Mouse (Mus musculus) CD4-positive, CD25-positive, alpha-beta regulatory T cell, adult 9 weeks (primary cell): Measurements from ENCODE around the gene Zfp830. TPM values are rescaled to one million over a fixed set of nuclear protein-coding genes. Genes with fewer than 3 reads are reported as not detected.

Source experiments
- polyA plus RNA-seq: library from polyadenylated mRNA; unstranded; fragments of 100-300 nt; shearing (Covaris generic); gene quantifications from one replicate; pipeline ENCODE4 v1.2.1, GENCODE M21; 2017

Gene Zfp830
- 42.0 TPM for polyA plus RNA-seq

GRCm38 (mm10) chr11:82763742-82764437 is at the start of gene Zfp830, which contains the start of gene Cct6b:
Gene Zfp830, plus strand, starts transcription at chr11:82764345.
Gene Cct6b, minus strand, starts transcription at chr11:82764321.

GRCm38 (mm10) chr11:82780983-82781903 is 17.1 kb downstream of the Zfp830 start, which contains the start of gene Lig3:
Gene Lig3, plus strand, starts transcription at chr11:82781108.

Other genes starting within 250 kb of the Zfp830 start
- 0.86 TPM for gene Cct6b, start within 50 bp of the Zfp830 start, polyA plus RNA-seq
- gene Lig3, start 16.8 kb downstream of the Zfp830 start, polyA plus RNA-seq, result 40.7 TPM
- 11.4 TPM for gene Rffl, start 106.9 kb downstream of the Zfp830 start, polyA plus RNA-seq
- gene Rad51d, start 126.3 kb downstream of the Zfp830 start, polyA plus RNA-seq, result 40.0 TPM
- gene Fndc8, start 127.8 kb downstream of the Zfp830 start, polyA plus RNA-seq, result not detected
- gene Nle1, start 144.1 kb downstream of the Zfp830 start, polyA plus RNA-seq, result 44.2 TPM
- not detected for gene Unc45b, start 146.2 kb downstream of the Zfp830 start, polyA plus RNA-seq
- gene Slfn5, start 187.0 kb downstream of the Zfp830 start, polyA plus RNA-seq, result 56.4 TPM
- 16.9 TPM for gene Slfn9, start 227.5 kb downstream of the Zfp830 start, polyA plus RNA-seq